Mouse (Mus musculus): ENCODE measurements around the gene Gm6096.
"Not testable (repeated sequence)": the region's sequence is repeated elsewhere in the genome, so short reads cannot be mapped to it uniquely, and the experiment has no call there.

Gm6096 gene

DNA sequence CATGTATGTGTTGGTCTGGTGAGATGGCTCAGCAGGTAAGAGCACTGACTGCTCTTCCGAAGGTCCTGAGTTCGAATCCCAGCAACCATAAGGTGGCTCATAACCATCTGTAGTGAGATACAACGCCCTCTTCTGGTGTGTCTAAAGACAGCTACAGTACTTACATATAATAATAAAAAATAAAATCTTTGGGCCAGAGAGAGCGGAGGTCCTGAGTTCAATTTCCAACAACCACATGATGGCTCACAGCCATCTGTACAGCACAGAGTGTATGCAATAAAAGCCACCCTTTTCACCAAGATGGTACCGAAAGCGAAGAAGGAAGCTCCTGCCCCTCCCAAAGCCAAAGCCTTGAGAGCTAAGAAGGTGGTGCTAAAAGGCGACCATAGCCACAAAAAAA, at the start of gene Gm6096:
Gene Gm6096 (plus strand): TSS at position 301 of the 400 bp plus-strand sequence.
- no peak for DNase-seq (ENCODE audit: low spot score in 2 of 2)

- not testable (repeated sequence) for DNase-seq (ENCODE audit: low spot score in 2 of 2)
These were observed 48.7 kb upstream of the Gm6096 start for GRCm38 (mm10) chr7:34202147-34202546.

GRCm38 (mm10) chr7:34206331-34206730, 44.5 kb upstream of the Gm6096 start:
- no peak for DNase-seq (ENCODE audit: low spot score in 2 of 2)

DNA sequence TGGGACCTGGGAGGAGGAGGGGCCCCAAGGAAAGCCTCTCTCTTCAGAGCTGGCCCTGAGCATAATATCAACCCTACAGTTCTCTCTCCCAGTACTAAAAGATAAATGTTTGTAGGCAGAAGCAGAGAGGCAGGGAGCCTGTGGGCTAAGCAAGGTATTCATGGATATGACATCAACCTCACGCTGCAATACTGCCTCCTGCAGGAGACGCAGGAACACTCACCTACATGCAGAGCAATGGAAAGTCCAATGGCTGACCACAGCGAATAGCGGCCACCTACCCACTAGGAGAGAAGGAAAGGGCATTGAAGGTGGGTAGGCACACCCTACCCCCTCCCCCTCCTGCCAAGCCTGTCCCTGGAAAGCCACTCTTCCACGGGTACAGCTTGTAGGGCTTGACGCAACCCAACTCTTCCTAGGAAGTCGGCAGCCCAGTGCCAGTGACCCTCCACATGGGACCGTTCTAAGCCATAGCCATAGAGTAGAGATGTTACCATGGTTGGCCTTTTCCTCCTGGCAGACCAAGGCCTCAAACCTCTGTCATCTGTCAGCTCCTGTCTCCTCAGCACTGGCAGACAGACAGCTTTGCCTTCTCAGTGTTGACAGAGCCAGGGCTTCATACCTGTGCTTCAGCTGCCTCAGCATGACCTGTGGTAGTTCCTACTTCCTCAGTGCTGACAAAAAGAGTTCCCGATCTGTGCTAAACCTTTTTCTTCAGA, 42.7 kb upstream of the Gm6096 start:
- no peak for DNase-seq (ENCODE audit: low spot score in 2 of 2)

DNA sequence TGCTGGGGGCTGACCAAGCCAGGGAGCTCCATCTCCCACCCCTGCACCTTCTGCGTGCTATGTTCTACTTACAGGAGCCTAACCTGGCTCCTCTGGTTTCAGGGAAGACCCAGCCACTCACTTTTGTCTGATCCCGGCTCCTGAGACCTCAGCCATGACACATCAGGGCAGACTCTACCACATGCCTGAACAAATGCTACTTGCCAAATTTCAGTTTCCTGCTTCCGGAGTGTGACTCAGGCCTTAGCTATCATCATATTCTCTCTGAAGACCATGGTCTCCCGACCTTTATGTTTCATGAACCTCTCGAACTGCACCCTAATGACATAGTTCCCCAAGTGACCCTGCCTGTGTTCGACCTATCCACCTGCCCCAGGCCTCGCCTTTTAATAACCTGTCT, 37.6 kb upstream of the Gm6096 start:
- DNase-seq (ENCODE audit: low spot score in 2 of 2), result no peak

DNA sequence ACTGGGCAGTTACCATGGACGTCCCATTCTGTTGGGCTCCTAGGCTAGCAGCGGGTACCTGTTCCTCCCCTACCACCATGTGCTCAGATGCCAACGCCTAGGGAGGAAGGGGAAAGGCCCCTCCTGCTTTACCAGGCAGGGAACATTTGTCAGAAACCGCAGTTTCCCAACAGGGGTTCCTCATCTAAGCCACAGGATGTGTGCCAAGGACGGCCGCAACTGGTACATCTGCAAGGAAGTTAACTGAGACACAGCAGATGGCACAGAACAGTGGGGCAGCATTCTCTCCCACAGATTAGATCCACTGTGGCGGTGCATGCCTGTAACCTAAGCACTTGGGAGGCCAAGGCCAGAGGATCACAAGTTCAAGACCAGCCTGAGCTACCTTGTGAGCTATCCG, 36.2 kb upstream of the Gm6096 start:
- no peak for DNase-seq (ENCODE audit: low spot score in 2 of 2)

- DNase-seq (ENCODE audit: low spot score in 2 of 2), result no peak
These were observed 35.4 kb upstream of the Gm6096 start for GRCm38 (mm10) chr7:34215481-34215880.

DNA sequence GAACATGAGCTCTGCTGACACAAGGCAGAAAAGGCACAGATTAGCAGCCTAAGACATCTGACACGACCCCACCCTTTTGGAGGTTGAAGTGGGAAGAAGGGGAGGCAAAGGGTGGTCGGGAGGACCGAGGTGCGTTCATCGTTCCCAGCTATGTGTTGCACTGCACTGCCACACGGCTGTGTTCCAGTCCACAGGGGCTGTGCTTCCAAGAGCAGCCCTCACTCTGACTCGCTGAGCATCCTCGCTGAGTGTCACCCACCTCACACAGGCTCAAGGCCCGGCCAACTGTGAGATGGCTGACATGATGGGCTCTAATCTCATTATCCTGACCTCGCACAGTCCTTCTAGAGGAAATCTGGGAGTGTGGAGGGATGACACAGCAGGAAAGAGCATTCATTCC, 34.4 kb upstream of the Gm6096 start:
- DNase-seq (ENCODE audit: low spot score in 2 of 2), result no peak

DNA sequence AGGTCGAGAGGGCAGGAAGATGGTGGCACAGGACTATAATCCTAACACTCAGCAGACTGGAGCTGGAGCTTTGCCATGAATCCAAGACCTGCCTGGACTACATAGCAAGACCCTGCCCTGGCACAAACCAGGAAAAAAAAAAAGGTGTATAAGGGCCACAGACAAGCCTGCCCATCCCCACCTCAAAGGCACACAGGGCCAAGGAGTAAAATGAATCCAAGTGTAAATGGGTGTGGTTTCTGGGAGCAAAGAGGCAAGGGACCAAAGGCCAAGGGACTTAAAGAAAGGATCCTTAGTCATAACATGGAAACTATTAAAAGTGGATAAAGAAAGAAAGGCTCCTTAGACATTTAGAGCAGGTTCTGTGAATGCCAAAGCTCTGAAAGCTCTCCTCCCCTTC, 32.3 kb upstream of the Gm6096 start:
- DNase-seq (ENCODE audit: low spot score in 2 of 2), result no peak

- no peak for DNase-seq (ENCODE audit: low spot score in 2 of 2)
These were observed 29.1 kb upstream of the Gm6096 start for GRCm38 (mm10) chr7:34221594-34222250.

DNA sequence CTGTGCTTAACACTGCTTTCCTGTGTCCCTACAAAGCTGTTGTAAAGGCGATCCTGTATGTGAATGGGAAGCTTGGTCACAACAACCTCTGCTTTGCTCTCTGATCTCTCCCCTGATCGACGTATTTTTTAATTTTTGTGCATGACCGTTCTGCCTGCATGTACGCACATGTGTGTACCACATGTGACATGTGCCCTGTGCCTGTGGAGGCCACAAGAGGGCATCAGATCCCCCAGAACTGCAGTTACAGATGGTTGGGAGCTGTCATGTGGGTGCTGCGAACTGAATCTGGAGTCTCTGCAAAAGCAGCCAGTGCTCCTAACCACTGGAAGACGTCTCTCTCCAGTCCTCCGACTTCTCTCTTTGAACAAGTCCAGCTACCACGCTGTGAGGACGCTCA, 28.5 kb upstream of the Gm6096 start:
- DNase-seq (ENCODE audit: low spot score in 2 of 2), result no peak

GRCm38 (mm10) chr7:34224308-34224707, 26.5 kb upstream of the Gm6096 start:
- DNase-seq (ENCODE audit: low spot score in 2 of 2), result no peak

- DNase-seq (ENCODE audit: low spot score in 2 of 2), result peak in 1 of 2 experiments; percentile 52
These were observed 24.8 kb upstream of the Gm6096 start for GRCm38 (mm10) chr7:34226086-34226485.

DNA sequence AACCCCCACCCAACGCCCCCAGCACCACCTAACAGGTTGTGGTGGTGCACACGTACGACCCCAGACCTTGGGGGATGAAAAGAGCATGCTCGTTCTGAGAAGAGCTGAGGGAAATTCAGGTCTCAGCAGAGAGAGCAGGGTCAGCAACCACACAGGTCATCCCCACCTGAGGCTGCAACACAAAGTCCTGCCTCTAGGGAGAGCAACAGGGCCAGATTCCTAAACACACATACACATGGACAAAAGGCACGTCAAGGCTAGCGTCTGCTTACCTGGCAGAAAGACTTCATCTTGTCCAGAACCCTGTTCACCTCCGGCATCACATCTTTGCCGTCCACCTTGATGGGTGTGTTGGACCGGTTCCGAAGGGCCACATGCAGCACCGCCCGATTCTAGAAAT, 24.0 kb upstream of the Gm6096 start:
- DNase-seq (ENCODE audit: low spot score in 2 of 2), result no peak

DNA sequence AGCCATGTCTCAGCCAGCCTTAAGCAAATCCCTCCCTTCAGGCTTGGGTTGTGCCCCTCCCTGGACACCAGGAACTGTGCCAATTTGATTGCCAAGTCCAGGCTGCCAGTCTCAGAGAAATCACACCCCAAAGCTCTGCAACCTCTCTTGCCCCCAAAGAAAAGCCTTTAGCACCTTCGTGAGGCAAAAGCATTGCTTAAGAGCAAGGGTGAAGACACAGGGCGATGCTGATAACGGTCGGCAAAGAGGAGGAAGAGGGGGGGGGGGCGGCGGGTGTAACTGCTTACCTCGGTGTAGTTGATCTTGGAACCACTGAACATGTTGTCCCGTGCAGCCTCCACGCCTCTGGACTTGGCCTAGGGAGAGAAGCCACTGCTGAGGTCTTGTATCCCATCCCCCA, 22.2 kb upstream of the Gm6096 start:
- DNase-seq (ENCODE audit: low spot score in 2 of 2), result no peak

DNA sequence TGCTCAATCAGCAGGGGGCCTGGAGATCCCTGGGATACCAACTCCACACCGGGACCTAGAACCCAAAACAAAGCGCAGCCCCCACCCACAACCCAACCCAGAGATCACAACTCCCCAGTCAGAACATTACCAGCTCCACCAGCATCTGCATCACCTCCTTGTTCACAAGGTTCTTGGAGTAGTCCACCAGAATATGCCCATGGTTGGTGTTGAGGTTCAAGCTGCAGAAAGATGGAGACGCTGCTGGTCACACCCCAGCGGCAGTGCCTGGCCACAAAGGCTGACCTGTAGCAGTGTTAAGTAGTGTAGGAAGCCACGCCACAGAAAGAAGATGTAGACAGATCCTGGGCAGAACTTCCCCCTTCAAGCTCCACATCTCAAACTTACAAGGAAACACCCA, 21.7 kb upstream of the Gm6096 start:
- DNase-seq (ENCODE audit: low spot score in 2 of 2), result no peak

DNA sequence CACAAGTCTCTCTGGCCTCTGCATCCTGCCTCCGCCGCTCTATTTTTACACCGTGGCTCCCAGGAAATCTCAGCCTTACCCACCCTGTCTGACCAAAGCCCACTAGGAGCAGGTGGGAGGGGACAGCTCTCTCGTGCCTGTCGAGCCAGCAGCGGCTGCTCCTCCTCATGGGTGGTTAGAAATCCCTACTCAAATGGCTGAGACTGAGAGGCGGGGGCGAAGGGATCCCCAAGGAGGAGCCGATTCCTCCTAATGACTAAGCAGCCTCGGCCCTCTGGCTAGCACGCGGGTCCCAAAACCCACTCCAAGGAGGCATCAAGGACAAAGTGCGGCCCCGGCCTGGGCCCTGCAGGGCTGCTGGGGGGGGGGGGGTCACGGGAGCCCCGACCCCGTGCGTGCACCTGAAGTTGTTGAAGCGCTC, 21.1 kb upstream of the Gm6096 start:
- peak; percentile 62 to 69 for DNase-seq (ENCODE audit: low spot score in 2 of 2)

DNA sequence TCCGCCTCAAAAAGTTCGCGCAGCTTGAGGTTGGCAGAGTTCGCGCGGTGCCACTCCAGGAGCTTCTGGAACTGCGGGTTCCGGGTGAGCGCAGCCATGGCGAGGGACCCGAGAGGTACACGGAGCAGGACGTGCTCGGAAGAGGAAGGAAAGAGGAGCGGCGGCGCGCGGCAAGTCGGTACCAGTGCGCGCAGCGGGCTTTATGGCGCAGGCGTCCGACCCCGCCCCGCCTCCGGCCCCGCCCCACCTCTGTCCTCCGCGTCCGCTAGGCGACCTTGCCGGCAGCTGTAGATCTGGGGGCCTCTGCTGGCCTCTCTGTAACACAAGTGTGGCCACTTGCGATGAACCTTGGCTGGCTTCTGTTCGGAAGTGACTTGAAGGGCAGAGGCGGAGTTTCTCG, 20.7 kb upstream of the Gm6096 start, which contains the start of gene Gpi1:
Gene Gpi1 (minus strand): TSS at position 221 of the 400 bp plus-strand sequence.
- DNase-seq (ENCODE audit: low spot score in 2 of 2), result peak; percentile 65 to 70

- DNase-seq (ENCODE audit: low spot score in 2 of 2), result no peak
These were observed 17.8 kb upstream of the Gm6096 start for GRCm38 (mm10) chr7:34232785-34233725.

DNA sequence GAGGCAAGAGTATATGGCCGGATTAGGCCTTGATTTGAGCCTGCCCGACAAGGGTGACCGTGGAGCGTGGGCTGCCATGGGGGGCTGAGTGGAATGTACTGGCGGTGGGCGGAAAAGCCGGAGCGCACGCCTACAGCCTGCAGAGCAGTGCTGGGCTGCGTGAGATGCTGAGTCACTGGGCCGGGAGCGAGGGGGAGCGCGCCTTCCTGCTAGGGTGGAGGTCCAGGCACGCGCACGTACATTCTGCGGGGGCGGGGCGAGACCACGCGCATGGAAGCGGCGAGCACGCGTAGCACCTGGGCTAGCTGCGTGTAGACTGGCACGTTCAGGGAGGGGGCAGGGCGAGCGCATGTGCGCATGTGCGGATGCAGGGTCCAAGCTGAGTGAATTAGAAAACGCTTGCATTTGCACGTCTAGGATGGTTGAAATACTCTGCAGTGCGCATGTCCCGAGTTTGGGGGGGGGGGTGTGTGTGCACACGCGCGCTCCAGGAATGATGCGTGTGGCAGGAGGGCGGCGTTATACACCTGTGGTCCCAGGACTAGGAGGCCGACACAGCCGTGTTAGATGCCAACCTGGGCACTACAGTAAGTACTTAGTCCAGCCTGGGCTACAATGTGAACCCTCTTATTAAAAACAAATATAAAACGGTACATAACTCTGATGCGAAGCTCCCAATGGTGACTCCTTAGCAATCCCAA, 16.8 kb upstream of the Gm6096 start:
- peak; percentile 99 to 100 for DNase-seq (ENCODE audit: low spot score in 2 of 2)
